Mouse (Mus musculus) embryonic facial prominence, embryonic 15.5 days (tissue): Measurements from ENCODE around the gene Top2a. TPM values are rescaled to one million over a fixed set of nuclear protein-coding genes. Genes with fewer than 3 reads are reported as not detected.

Experiments
- ATAC-seq: fragments of 200-750 bp; cut with Nextera tagmentation; 2 replicates; pipeline ENCODE4 v1.8.0; 2017; ENCODE audit warnings: low read depth, moderate TSS enrichment; ENCODE audit not compliant: insufficient number of reproducible peaks, low FRiP score, low TSS enrichment
- H3K27ac ChIP-seq: fragments of 300-500 bp; sonication (generic); replicated peaks from 2 replicates; pipeline ENCODE4 v1.5.1; 2015; ENCODE audit warnings: mild to moderate bottlenecking, inconsistent platforms
- H3K27me3 ChIP-seq: fragments of 300-500 bp; sonication (generic); 2 replicates; pipeline ENCODE4 v1.6.1; 2015; ENCODE audit warnings: inconsistent platforms
- H3K36me3 ChIP-seq: fragments of 300-500 bp; sonication (generic); 2 replicates; pipeline ENCODE4 v1.6.1; 2015; ENCODE audit warnings: mild to moderate bottlenecking, inconsistent platforms
- H3K4me1 ChIP-seq: fragments of 300-500 bp; sonication (generic); 2 replicates; pipeline ENCODE4 v1.6.1; 2015; ENCODE audit warnings: inconsistent platforms
- H3K4me2 ChIP-seq: fragments of 300-500 bp; sonication (generic); replicated peaks from 2 replicates; pipeline ENCODE4 v1.6.1; 2015; ENCODE audit warnings: mild to moderate bottlenecking, inconsistent platforms
- H3K4me3 ChIP-seq: fragments of 300-500 bp; sonication (generic); replicated peaks from 2 replicates; pipeline ENCODE4 v1.5.1; 2015; ENCODE audit warnings: mild to moderate bottlenecking, inconsistent platforms
- H3K9ac ChIP-seq: fragments of 300-500 bp; sonication (generic); 2 replicates; pipeline ENCODE4 v1.6.1; 2015; ENCODE audit warnings: inconsistent platforms
- H3K9me3 ChIP-seq: fragments of 300-500 bp; sonication (generic); replicated peaks from 2 replicates; pipeline ENCODE4 v1.6.1; 2016; ENCODE audit warnings: inconsistent platforms
- whole genome bisulfite sequencing: fragments of 180-500 bp; shearing (Covaris S2); methylation state at CpG from one replicate; pipeline ENCODE4 v1.1.7; 2015; 5-methylcytosine and 5-hydroxymethylcytosine counted together
- polyA plus RNA-seq: library from polyadenylated mRNA; unstranded; fragments of >200 nt; fragmentation: Nextera tagmentation; extraction: Ambion mirVana; gene quantifications from 2 replicates; pipeline ENCODE4 v1.2.1, GENCODE M21; 2015

Gene Top2a
- polyA plus RNA-seq, 1 experiment from 2014 or later: 162 TPM

DNA sequence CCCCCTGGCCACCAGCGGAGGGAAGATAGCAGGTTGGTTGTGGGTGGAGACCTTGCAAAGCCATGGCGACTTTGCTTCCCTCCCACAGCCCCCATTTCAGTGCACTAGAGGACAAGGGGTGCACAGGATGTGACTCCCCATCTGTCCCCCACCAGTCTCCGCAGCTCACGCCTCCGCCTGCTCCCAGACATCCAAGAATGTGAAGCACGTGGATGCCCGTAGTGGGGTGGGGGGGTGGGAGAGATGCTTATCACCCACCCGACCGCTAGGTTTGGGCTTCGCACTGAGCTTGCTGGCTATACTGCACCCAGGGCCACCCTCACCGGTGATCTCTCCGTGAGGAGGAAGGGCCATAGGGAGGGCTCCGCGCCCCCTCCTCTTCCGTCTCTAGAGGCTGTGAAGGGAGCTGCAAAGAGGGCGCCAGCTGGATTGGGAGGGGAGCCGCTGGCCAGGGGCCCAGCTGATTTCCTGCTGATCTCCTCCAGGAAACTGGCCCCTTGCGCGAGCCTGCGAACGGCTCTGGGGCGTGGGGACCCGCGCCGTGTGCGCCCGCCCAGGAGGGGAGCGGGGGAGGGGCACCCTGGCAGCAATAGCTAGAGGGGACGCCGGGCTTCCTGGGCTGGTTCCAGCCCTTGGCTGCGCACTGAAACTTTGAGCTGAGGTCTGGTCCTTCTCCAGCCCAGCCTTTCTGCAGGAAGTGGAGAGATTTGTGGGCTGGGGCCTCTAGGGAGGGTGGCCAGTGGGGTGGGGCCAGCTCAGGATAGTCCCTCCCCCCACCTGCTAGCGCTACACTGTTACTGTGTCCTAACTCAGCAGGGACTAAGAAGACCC is 60.6 kb downstream of the Top2a start:
- ATAC-seq: peak; percentile 80
- 0 out of 2 replicates have a peak overlapping the region, but pooled peaks have one; percentile 15 for H3K9ac ChIP-seq
- H3K4me3 ChIP-seq: peak overlapping the region; percentile 63
- peak overlapping the region; percentile 89 for H3K27ac ChIP-seq
- H3K9me3 ChIP-seq: no peaks in the 10 kb centered on the region
- peaks cover 21% of the 10 kb centered on the region for H3K36me3 ChIP-seq
- H3K27me3 ChIP-seq: no peaks in the 10 kb centered on the region
- 1% methylated on average over 32 of the region's 32 CpGs for WGBS
- H3K4me2 ChIP-seq: peak overlapping the region; percentile 95
- H3K4me1 ChIP-seq: peaks cover 98% of the 10 kb centered on the region

DNA sequence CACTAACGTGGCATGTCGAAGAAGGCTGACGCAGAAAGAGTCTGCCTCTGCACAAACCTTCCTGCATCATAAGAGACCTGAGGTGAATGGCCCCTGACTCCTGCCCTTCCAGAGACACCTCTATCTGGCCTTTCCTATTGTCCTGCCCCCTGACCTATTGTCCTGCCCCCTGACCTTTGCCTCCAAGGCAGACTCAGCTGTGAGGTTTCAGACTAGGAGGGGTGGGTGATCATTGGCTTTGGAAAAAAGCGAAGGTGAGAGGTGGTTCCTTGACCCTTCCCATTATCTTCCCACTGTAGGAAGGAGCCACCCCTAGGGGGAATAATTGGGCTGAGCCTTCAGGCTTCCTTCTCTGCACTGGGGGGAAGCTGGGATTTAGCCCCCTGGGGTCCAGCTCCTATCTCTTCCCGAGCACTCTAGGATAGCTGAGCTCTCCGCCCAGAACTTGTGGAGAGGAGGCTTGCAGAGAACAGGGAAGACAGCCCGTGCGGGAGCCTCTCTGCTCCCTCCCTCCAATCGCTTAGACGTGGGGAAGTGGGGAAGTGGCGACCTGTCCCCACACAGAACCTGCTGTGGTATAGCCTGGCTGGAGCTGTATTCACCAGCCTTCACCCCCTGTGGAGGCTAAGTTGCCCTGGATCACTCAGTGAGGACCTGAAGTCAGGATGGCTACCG is 61.4 kb downstream of the Top2a start:
- H3K4me3 ChIP-seq: peak overlapping the region; percentile 63
- H3K27me3 ChIP-seq: no peaks in the 10 kb centered on the region
- H3K4me2 ChIP-seq: peak overlapping the region; percentile 95
- 17% methylated on average over 12 of the region's 12 CpGs for WGBS
- no peaks in the 10 kb centered on the region for H3K9me3 ChIP-seq
- peaks cover 89% of the 10 kb centered on the region for H3K4me1 ChIP-seq
- no peak for ATAC-seq
- H3K27ac ChIP-seq: peak overlapping the region; percentile 89
- H3K9ac ChIP-seq: no peak overlapping the region
- peaks cover 18% of the 10 kb centered on the region for H3K36me3 ChIP-seq

DNA sequence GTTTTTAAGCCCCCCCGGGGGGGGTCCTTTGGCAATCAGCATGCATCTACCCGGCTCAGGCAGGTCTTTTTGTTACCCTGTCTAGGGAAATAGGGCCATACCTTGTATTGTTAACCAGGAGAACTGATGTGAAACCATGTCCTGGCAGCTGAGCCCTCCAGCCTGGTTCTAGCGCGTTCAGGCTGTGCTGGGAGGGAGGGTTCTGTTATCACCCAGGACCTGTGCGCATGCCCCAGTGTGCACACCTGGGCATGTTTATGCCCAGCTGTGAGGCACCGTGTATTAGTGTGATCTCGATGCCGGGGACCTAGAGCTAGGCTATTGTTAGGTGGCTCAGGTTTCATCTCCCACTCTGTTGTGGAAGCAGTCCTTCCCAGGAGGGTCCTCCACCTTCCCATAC is 62.2 kb downstream of the Top2a start:
- peak overlapping the region; percentile 95 for H3K4me2 ChIP-seq
- H3K4me1 ChIP-seq: peaks cover 81% of the 10 kb centered on the region
- H3K36me3 ChIP-seq: peaks cover 19% of the 10 kb centered on the region
- no peaks in the 10 kb centered on the region for H3K27me3 ChIP-seq
- H3K27ac ChIP-seq: peak overlapping the region; percentile 86
- no peaks in the 10 kb centered on the region for H3K9me3 ChIP-seq
- ATAC-seq: no peak
- 14% methylated on average over 8 of the region's 8 CpGs for WGBS
- H3K4me3 ChIP-seq: peak overlapping the region; percentile 63
- H3K9ac ChIP-seq: peak overlapping the region; percentile 37; the same call in 1 of the 2 replicates

DNA sequence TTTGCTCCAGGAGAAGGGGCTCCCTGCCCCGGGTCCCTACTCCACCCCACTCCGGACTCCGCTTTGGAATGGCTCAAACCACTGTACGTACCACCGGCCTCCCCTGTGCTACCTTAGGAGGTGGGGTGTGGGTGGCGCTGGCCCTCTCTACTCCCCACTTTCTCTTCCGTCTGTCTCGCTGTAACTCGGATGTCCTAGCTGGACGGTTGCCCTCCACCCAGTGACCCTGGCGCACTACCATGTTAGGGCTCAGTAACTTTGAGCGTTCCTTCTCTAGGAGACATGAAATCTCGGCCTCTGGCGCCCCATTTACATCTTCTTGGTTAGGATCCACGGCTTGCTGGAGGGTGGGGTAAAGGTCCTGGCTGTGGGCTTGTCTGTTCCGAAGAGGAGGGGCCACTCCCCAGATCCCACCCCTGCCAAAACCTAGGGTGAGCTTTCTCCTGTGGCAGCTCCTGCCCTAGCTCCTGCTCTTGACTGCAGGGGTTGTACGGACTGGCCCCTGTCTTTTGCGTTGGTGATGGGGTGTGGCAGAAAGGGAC is 62.9 kb downstream of the Top2a start:
- Histone ChIP-seq H3K27me3 (no peaks in the 10 kb centered on the region), H3K4me1 (peaks cover 75% of the 10 kb centered on the region), H3K36me3 (peaks cover 18% of the 10 kb centered on the region), H3K27ac (peak overlapping the region; percentile 86), H3K9me3 (no peaks in the 10 kb centered on the region), H3K4me3 (peak overlapping the region; percentile 63), H3K4me2 (peak overlapping the region; percentile 95), H3K9ac (peak overlapping the region; percentile 37)
- 13% methylated on average over 18 of the region's 18 CpGs for WGBS
- no peak for ATAC-seq

DNA sequence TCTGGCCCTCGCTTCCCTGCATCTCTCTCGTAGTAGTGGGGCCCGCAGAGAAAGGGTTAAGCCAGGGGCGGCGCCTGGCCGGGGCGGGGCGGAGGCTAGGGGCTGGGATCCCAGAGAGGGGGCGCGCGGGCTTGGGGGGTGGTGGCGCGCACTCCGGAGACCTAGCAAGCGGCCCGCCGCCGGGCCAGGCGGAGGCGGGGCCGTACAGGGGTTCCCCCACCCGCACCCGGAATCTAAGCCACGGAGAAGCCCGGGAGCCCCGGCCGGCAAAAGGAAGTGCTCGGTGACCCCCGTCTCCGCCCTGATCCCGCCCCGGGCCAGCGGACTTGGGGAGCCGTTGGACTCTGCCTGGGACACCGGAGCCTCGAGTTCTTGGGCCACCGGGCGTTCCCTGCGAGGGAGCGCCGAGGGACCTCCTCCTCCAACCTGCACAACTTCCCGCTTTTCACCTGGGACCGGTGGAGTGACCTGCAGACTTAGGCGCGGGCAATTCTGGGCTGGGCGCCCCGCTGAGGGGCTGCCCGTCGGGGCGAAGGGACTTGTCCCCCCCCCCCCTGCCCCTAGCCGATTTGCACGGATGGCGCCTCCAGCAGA is 63.6 kb downstream of the Top2a start:
- H3K36me3 ChIP-seq: peaks cover 17% of the 10 kb centered on the region
- H3K4me1 ChIP-seq: peaks cover 73% of the 10 kb centered on the region
- peak overlapping the region; percentile 37 for H3K9ac ChIP-seq
- no peaks in the 10 kb centered on the region for H3K9me3 ChIP-seq
- peak overlapping the region; percentile 63 for H3K4me3 ChIP-seq
- peak overlapping the region; percentile 95 for H3K4me2 ChIP-seq
- H3K27me3 ChIP-seq: no peaks in the 10 kb centered on the region
- peak; percentile 25; the same call in 1 of the 2 replicates for ATAC-seq
- WGBS: under 1% methylated on average over 50 of the region's 53 CpGs
- peak overlapping the region; percentile 86 for H3K27ac ChIP-seq

DNA sequence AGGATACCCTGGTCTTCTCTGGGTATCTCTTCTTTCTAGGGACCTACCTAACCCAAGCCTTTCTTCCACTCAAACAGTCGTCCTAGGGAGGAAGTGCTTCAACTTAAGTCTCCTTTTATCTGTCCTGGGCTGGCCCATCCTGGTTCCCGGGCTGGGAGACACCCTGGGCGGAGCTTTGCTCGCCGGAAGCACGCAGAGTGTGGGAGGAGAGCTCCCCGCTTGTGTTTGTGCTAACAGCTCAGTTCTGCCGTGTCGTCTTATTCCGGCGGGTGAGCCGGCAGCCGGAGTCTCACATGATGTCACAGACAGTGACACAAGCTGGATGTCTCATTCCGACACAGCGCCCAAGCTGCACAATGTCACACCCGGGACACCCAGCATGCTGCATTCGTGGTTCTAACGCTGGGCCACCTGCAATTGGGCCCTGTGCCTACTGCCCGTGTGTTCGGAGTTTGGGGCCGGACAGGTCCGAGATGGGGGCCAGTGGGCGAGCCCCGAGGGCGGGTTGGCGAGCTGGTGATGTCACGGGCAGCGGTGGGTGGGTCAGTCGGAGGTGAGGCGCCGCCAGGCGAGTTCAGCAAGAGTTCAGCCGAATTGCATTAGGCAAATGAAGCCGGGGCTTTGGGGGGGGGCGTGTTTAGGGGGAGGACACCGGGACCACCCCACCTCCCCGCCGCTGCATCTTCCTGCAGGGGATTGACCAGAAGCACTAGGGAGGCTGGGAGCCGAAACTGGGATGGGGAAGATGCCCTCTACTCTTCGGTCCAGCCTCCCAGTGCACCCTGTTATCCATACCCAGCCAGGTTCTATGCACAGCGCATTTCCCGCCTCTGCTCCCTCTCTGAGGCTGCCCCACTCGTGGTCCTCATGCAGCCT is 64.3 kb downstream of the Top2a start:
- H3K9ac ChIP-seq: no peak overlapping the region; the same call in 1 of the 2 replicates
- peak overlapping the region; percentile 86 for H3K27ac ChIP-seq
- no peak for ATAC-seq
- no peaks in the 10 kb centered on the region for H3K27me3 ChIP-seq
- H3K4me1 ChIP-seq: peaks cover 73% of the 10 kb centered on the region
- peak overlapping the region; percentile 95 for H3K4me2 ChIP-seq
- H3K4me3 ChIP-seq: peak overlapping the region; percentile 63
- 1% methylated on average over 41 of the region's 43 CpGs for WGBS
- H3K36me3 ChIP-seq: peaks cover 17% of the 10 kb centered on the region
- no peaks in the 10 kb centered on the region for H3K9me3 ChIP-seq

DNA sequence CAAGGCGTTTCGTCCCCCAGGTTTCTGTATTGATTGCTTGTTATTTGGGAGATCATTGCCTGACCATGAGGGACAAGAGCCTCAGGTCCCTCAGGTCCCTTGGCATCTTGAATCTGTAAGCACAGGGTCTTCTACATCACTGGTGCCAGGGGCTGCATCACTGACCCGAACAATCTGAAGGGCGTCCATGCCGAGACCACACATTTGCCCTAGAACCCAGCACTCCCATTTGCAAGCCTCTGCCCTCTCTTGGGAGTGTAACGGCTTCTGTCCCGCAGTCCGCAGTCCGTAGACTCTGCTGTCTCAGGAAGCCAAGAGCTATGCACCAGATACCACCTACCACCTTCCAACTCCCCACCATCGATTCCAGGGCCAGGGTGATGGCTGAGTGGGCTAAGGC is 67.6 kb downstream of the Top2a start:
- ATAC-seq: no peak
- WGBS: 81% methylated on average over 10 of the region's 10 CpGs
- Histone ChIP-seq H3K4me1 (peaks cover 67% of the 10 kb centered on the region), H3K36me3 (peaks cover 28% of the 10 kb centered on the region), H3K9me3 (no peaks in the 10 kb centered on the region), H3K4me2 (no peak overlapping the region), H3K27me3 (no peaks in the 10 kb centered on the region), H3K27ac (no peak overlapping the region), H3K4me3 (no peak overlapping the region), H3K9ac (no peak overlapping the region)

DNA sequence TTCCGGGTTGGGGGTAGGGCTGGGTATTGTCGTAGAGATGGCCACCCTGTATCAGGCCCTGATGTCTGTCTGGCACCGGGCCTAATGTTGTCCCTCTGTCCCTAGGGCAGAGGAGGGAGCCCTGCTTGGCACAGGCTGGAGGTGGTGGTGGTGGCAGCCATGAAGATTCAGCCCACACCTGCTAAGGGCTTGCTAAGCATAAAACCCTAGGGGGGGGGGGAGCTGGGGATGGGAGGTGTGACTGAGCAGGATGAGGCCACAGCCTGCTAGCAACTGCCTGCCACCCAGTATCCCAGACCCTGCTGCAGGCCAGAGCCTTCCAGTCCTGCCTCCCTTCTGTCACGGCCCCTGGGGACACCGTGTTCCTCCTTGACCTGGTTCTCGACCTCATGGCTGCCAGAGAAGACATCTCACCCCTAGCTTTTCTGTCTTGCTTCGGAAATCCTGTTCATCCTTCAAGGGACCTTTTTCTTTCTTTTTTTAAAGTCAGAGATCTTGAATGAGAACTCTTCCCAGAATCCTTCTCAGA is 68.2 kb downstream of the Top2a start:
- H3K4me2 ChIP-seq: no peak overlapping the region
- no peak overlapping the region for H3K9ac ChIP-seq
- H3K4me1 ChIP-seq: peaks cover 67% of the 10 kb centered on the region
- H3K27ac ChIP-seq: 0 out of 2 replicates have a peak overlapping the region, but pooled peaks have one; percentile 44
- H3K9me3 ChIP-seq: no peaks in the 10 kb centered on the region
- no peaks in the 10 kb centered on the region for H3K27me3 ChIP-seq
- 45% methylated on average over 5 of the region's 7 CpGs for WGBS
- ATAC-seq: no peak
- H3K4me3 ChIP-seq: no peak overlapping the region
- peaks cover 30% of the 10 kb centered on the region for H3K36me3 ChIP-seq

DNA sequence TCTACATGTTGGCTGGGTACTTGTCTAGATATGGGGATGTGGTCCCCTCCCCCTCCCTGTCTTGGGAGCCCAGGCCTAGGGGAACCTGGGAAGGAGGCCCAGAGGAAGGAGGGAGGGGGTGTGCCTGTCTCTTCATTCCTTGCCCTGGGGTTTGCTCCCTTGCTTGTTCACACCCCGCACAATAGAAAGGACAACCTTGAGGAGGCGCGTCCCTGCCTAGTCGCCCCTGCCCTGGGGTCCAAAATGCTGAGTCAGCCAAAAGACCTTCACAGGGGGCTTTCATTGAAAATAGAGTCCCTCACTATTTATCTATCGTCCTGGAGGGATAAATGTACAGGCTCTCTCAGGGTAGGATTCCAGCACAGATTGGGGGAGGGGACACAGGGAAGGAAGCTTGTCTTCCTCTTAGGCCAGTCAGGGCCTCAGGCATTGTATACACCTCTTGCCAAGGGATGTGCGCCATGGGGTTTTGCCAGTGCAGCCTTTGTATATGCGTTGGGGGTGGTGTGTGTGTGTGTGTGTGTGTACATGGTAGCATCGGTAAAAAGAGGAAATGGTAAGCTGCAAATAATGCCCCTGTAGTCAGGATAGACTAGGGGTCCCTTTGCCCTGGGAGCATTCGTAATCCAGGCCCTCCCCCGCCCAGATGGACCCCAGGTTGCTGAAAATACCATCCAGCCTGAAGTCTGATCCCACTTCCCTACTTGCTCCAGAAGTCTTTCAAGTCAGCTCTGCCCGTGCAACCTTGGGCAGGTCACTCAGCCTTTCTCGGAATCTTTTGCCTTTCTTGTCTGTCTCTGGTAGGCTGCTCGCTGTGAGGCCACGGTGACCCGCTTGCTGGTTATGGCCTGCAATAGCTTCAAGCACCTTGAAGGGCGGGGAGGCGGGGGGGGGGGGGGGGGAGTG is 68.9 kb downstream of the Top2a start:
- Histone ChIP-seq H3K4me2 (0 out of 2 replicates have a peak overlapping the region, but pooled peaks have one; percentile 0), H3K4me1 (peaks cover 67% of the 10 kb centered on the region), H3K4me3 (no peak overlapping the region), H3K9ac (no peak overlapping the region; the same call in 1 of the 2 replicates), H3K27me3 (no peaks in the 10 kb centered on the region), H3K36me3 (peaks cover 37% of the 10 kb centered on the region), H3K9me3 (no peaks in the 10 kb centered on the region), H3K27ac (peak overlapping the region; percentile 68)
- no peak for ATAC-seq
- 29% methylated on average over 17 of the region's 17 CpGs for WGBS
